Mouse (Mus musculus): Measurements from ENCODE around the gene Olfr462. TPM values are rescaled to one million over a fixed set of nuclear protein-coding genes. Genes with fewer than 3 reads are reported as not detected.
A peak's percentile ranks its signal among the peaks of the same experiment; 100 is the strongest.

Gene Olfr462
- total RNA-seq, 2 experiments from 2014 or later: not detected

- ATAC-seq (replicated peaks; ENCODE audit: poor library complexity, severe bottlenecking): peak; percentile 99
Observed at GRCm38 (mm10) chr11:87852690-87853596, 39.1 kb downstream of the Olfr462 start, which contains the start of gene Mks1. Gene Mks1 (plus strand): TSS chr11:87853215.

- no peak for ATAC-seq (replicated peaks; ENCODE audit: poor library complexity, severe bottlenecking)
Observed at GRCm38 (mm10) chr11:87847884-87848283, 44.2 kb downstream of the Olfr462 start.

- no peak for ATAC-seq (replicated peaks; ENCODE audit: poor library complexity, severe bottlenecking)
Observed at GRCm38 (mm10) chr11:87846968-87847600, 45.0 kb downstream of the Olfr462 start.

- ATAC-seq (replicated peaks; ENCODE audit: poor library complexity, severe bottlenecking): no peak
Observed at GRCm38 (mm10) chr11:87841436-87841835, 50.6 kb downstream of the Olfr462 start.

GRCm38 (mm10) chr11:87840676-87841075, 51.4 kb downstream of the Olfr462 start:
- ATAC-seq (replicated peaks; ENCODE audit: poor library complexity, severe bottlenecking): no peak

Other genes starting within 250 kb of the Olfr462 start
- gene Rnf43, start 229.5 kb downstream of the Olfr462 start, total RNA-seq (2014; fragmentation: Nextera tagmentation): 4.5 and 16.1 TPM in 2 replicates
- 4.2 and 6.7 TPM in 2 replicates for gene Rnf43, start 229.5 kb downstream of the Olfr462 start, total RNA-seq (2017)
- gene Supt4a, start 154.7 kb downstream of the Olfr462 start, total RNA-seq (2014; fragmentation: Nextera tagmentation): 130 and 136 TPM in 2 replicates
- gene Supt4a, start 154.7 kb downstream of the Olfr462 start, total RNA-seq (2017): 58.6 and 81.1 TPM in 2 replicates
- gene Tspoap1, start 131.7 kb downstream of the Olfr462 start, total RNA-seq (2014; fragmentation: Nextera tagmentation): 100 and 132 TPM in 2 replicates
- gene Tspoap1, start 131.7 kb downstream of the Olfr462 start, total RNA-seq (2017): 51.8 and 56.2 TPM in 2 replicates
- 13,307 and 13,753 TPM in 2 replicates for gene Mpo, start 98.7 kb downstream of the Olfr462 start, total RNA-seq (2014; fragmentation: Nextera tagmentation)
- 9,750 and 13,011 TPM in 2 replicates for gene Mpo, start 98.7 kb downstream of the Olfr462 start, total RNA-seq (2017)
- not detected in 2 replicates for gene Lpo, start 64.0 kb downstream of the Olfr462 start, total RNA-seq (2014; fragmentation: Nextera tagmentation)
- not detected in 2 replicates for gene Lpo, start 64.0 kb downstream of the Olfr462 start, total RNA-seq (2017)
- 12.5 and 28.4 TPM in 2 replicates for gene Mks1, start 39.1 kb downstream of the Olfr462 start, total RNA-seq (2014; fragmentation: Nextera tagmentation)
- 3.7 and 10.9 TPM in 2 replicates for gene Mks1, start 39.1 kb downstream of the Olfr462 start, total RNA-seq (2017)
- gene Epx, start 16.7 kb downstream of the Olfr462 start, total RNA-seq (2014; fragmentation: Nextera tagmentation): 0.82 TPM in 1 of 2 replicates, not detected in the other
- 4.4 and 4.7 TPM in 2 replicates for gene Epx, start 16.7 kb downstream of the Olfr462 start, total RNA-seq (2017)
- not detected in 2 replicates for gene Olfr463, start 5.1 kb upstream of the Olfr462 start, total RNA-seq (2014; fragmentation: Nextera tagmentation)
- not detected in 2 replicates for gene Olfr463, start 5.1 kb upstream of the Olfr462 start, total RNA-seq (2017)
- gene Olfr464, start 28.7 kb upstream of the Olfr462 start, total RNA-seq (2014; fragmentation: Nextera tagmentation): not detected in 2 replicates
- gene Olfr464, start 28.7 kb upstream of the Olfr462 start, total RNA-seq (2017): not detected in 2 replicates
- 20.9 and 24.9 TPM in 2 replicates for gene Dynll2, start 95.3 kb upstream of the Olfr462 start, total RNA-seq (2014; fragmentation: Nextera tagmentation)
- 12.3 and 17.3 TPM in 2 replicates for gene Dynll2, start 95.3 kb upstream of the Olfr462 start, total RNA-seq (2017)
- gene Srsf1, start 155.1 kb upstream of the Olfr462 start, total RNA-seq (2014; fragmentation: Nextera tagmentation): 195 and 201 TPM in 2 replicates
- gene Srsf1, start 155.1 kb upstream of the Olfr462 start, total RNA-seq (2017): 500 and 715 TPM in 2 replicates
- gene Vezf1, start 176.0 kb upstream of the Olfr462 start, total RNA-seq (2014; fragmentation: Nextera tagmentation): 28.2 and 32.0 TPM in 2 replicates
- gene Vezf1, start 176.0 kb upstream of the Olfr462 start, total RNA-seq (2017): 14.3 and 15.8 TPM in 2 replicates
- gene Cuedc1, start 205.8 kb upstream of the Olfr462 start, total RNA-seq (2014; fragmentation: Nextera tagmentation): 0.92 and 1.1 TPM in 2 replicates
- gene Cuedc1, start 205.8 kb upstream of the Olfr462 start, total RNA-seq (2017): 1.5 and 1.6 TPM in 2 replicates